Mouse (Mus musculus): ENCODE results near the gene Maip1.

DNA sequence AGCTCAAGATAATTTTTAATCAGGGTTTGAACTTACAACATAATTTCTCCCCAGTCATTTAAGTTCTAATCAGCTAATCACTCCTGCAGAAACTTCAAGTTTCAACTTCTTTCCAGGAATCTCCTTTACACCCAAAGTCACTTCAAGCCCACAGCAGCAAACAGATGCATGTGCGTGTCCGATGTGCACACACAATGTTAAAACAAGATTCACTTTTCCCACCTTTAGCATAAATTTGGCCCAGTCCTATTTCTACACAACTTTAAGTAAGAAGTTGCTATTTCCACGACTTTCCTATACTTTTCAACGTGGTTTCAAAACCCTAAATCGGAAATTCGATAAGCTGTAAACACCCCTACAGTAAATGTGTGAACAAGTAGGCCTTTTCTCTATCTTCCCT, 29.3 kb upstream of the Maip1 start:
- TF ChIP-seq FLI1 (IDR thresholded peaks at IDR 0.05; ENCODE audit: low read length) (no peak), GATA1 (IDR thresholded peaks at IDR 0.05; ENCODE audit: borderline replicate concordance, low read length) (no peak)

Measured in megakaryocyte, embryonic 14.5 days (primary cell).